Mouse (Mus musculus) erythroblast, embryonic 14.5 days (primary cell): ENCODE measurements around the gene Cdkl2.

Experiments used
- GATA1 ChIP-seq: IDR thresholded peaks from 2 replicates; pipeline ENCODE4 v1.6.1; 2012; ENCODE audit warnings: low read length, inconsistent platforms, mixed read lengths
- TAL1 ChIP-seq: IDR thresholded peaks from 3 replicates; pipeline ENCODE4 v1.6.1; 2012; ENCODE audit warnings: low read length, inconsistent platforms, mixed read lengths

- TF ChIP-seq GATA1: no peak
- TF ChIP-seq TAL1: no peak
These were observed 35.6 kb upstream of the Cdkl2 start for GRCm38 (mm10) chr5:92079304-92079703.
